Mouse (Mus musculus) liver, adult 2 months (tissue): ENCODE measurements around the gene Rabl3. TPM values are rescaled to one million over a fixed set of nuclear protein-coding genes. Genes with fewer than 3 reads are reported as not detected.
A peak's percentile ranks its signal among the peaks of the same experiment; 100 is the strongest.

Source experiments
- DNase-seq: peaks from one replicate; pipeline ENCODE4 v3.0.0-alpha.2; 2011; ENCODE audit warnings: low read depth, low spot score; ENCODE audit errors: extremely low read depth
- H3K27ac ChIP-seq: fragments of 200-500 bp; replicated peaks from 2 replicates; pipeline ENCODE4 v1.5.1; 2012; ENCODE audit warnings: low read depth, mild to moderate bottlenecking, control low read depth, inconsistent platforms, low read length; ENCODE audit not compliant: insufficient read depth
- H3K27me3 ChIP-seq: fragments of 200-500 bp; 2 replicates; pipeline ENCODE4 v1.6.1; 2012; ENCODE audit warnings: mild to moderate bottlenecking, moderate library complexity, low read length, inconsistent platforms; ENCODE audit not compliant: control insufficient read depth, insufficient read depth
- H3K36me3 ChIP-seq: fragments of 200-500 bp; 2 replicates; pipeline ENCODE4 v1.6.1; 2012; ENCODE audit warnings: low read length, inconsistent platforms; ENCODE audit not compliant: control insufficient read depth, insufficient read depth
- H3K4me1 ChIP-seq: fragments of 200-500 bp; 2 replicates; pipeline ENCODE4 v1.6.1; 2011; ENCODE audit warnings: low read length; ENCODE audit not compliant: control insufficient read depth, insufficient read depth
- H3K4me3 ChIP-seq: fragments of 200-500 bp; 2 replicates; pipeline ENCODE4 v1.5.1; 2011; ENCODE audit warnings: low read depth, mild to moderate bottlenecking, control low read depth, low read length, moderate library complexity; ENCODE audit not compliant: insufficient read depth
- H3K79me2 ChIP-seq: fragments of 200-500 bp; 2 replicates; pipeline ENCODE4 v1.6.1; 2012; ENCODE audit warnings: inconsistent platforms, mild to moderate bottlenecking, low read length, moderate library complexity; ENCODE audit not compliant: control insufficient read depth, insufficient read depth
- H3K9ac ChIP-seq: fragments of 200-500 bp; 2 replicates; pipeline ENCODE4 v1.6.1; 2012; ENCODE audit warnings: low read depth, mild to moderate bottlenecking, control low read depth, inconsistent platforms, low read length
- CTCF ChIP-seq: fragments of 200-500 bp; IDR thresholded peaks from 2 replicates; pipeline ENCODE4 v1.5.1; 2011; ENCODE audit warnings: low read depth, low read length, control low read depth
- POLR2A ChIP-seq: fragments of 200-500 bp; IDR thresholded peaks from 2 replicates; pipeline ENCODE4 v1.6.1; 2011; ENCODE audit warnings: low read length, control low read depth; ENCODE audit not compliant: insufficient read depth; ENCODE audit errors: extremely low read depth
- WGBS: fragments of 180-500 bp; shearing (Covaris S2); methylation state at CpG from one replicate; pipeline ENCODE4 v1.1.7; 2018; 5-methylcytosine and 5-hydroxymethylcytosine counted together
- polyA plus RNA-seq: library from polyadenylated mRNA; depleted of rRNA; stranded (reverse); fragments of >200 nt; gene quantifications from 2 replicates; pipeline ENCODE4 v1.2.3, GENCODE M21; 2012
- total RNA-seq: library from RNA; depleted of rRNA; stranded (reverse); fragments of >200 nt; gene quantifications from 2 replicates; pipeline ENCODE4 v1.2.3, GENCODE M21; 2014

Rabl3 gene
- total and polyA plus RNA-seq, 2 experiments: 2.8 to 10.4 TPM

GRCm38 (mm10) chr16:37567113-37568050, 27.7 kb downstream of the Rabl3 start:
- WGBS: 36% methylated on average over 12 of the region's 12 CpGs
- peak overlapping the region; percentile 84 for H3K27ac ChIP-seq

GRCm38 (mm10) chr16:37571554-37571953, 31.9 kb downstream of the Rabl3 start:
- peaks cover 4% of the 10 kb centered on the region; the same call in 1 of the 2 replicates for H3K36me3 ChIP-seq
- no peak overlapping the region for H3K4me3 ChIP-seq
- H3K27ac ChIP-seq: no peak overlapping the region
- no peaks in the 10 kb centered on the region for H3K79me2 ChIP-seq
- no peak overlapping the region for H3K9ac ChIP-seq
- peaks cover 14% of the 10 kb centered on the region for H3K4me1 ChIP-seq
- TF ChIP-seq POLR2A (no peak), CTCF (no peak)
- WGBS: 82% methylated on average over 3 of the region's 3 CpGs
- DNase-seq: no peak
- H3K27me3 ChIP-seq: no peaks in the 10 kb centered on the region

More at GRCm38 (mm10) chr16:37567113-37568050, 27.7 kb downstream of the Rabl3 start:
- no peak overlapping the region for H3K9ac ChIP-seq
- H3K79me2 ChIP-seq: no peaks in the 10 kb centered on the region
- DNase-seq: peak; percentile 96
- no peaks in the 10 kb centered on the region for H3K27me3 ChIP-seq
- no peak for TF ChIP-seq CTCF
- no peak for TF ChIP-seq POLR2A
- H3K4me1 ChIP-seq: peaks cover 18% of the 10 kb centered on the region
- H3K36me3 ChIP-seq: peaks cover 7% of the 10 kb centered on the region; the same call in 1 of the 2 replicates
- H3K4me3 ChIP-seq: no peak overlapping the region

GRCm38 (mm10) chr16:37572117-37572754, 32.6 kb downstream of the Rabl3 start:
- H3K4me1 ChIP-seq: peaks cover 9% of the 10 kb centered on the region
- H3K27ac ChIP-seq: no peak overlapping the region
- no peaks in the 10 kb centered on the region for H3K27me3 ChIP-seq
- H3K4me3 ChIP-seq: no peak overlapping the region
- H3K9ac ChIP-seq: no peak overlapping the region
- peak; percentile 60 for DNase-seq
- H3K79me2 ChIP-seq: no peaks in the 10 kb centered on the region
- H3K36me3 ChIP-seq: peaks cover 4% of the 10 kb centered on the region; the same call in 1 of the 2 replicates
- 85% methylated on average over 12 of the region's 12 CpGs for WGBS
- no peak for TF ChIP-seq CTCF
- TF ChIP-seq POLR2A: no peak

- Histone ChIP-seq H3K9ac (no peak overlapping the region), H3K4me3 (no peak overlapping the region), H3K27ac (no peak overlapping the region), H3K27me3 (no peaks in the 10 kb centered on the region), H3K36me3 (peaks cover 4% of the 10 kb centered on the region; the same call in 1 of the 2 replicates), H3K79me2 (no peaks in the 10 kb centered on the region), H3K4me1 (0 out of 2 replicates have a peak, but pooled peaks cover 4% of the 10 kb centered on the region)
- no peak for TF ChIP-seq POLR2A
- TF ChIP-seq CTCF: peak; percentile 28
- WGBS: 98% methylated on average over 5 of the region's 5 CpGs
- DNase-seq: no peak
These were observed 33.4 kb downstream of the Rabl3 start for GRCm38 (mm10) chr16:37573061-37573460.

GRCm38 (mm10) chr16:37575325-37575724, 35.6 kb downstream of the Rabl3 start:
- Histone ChIP-seq H3K4me1 (peaks cover 16% of the 10 kb centered on the region), H3K79me2 (no peaks in the 10 kb centered on the region), H3K27me3 (no peaks in the 10 kb centered on the region), H3K9ac (no peak overlapping the region), H3K4me3 (no peak overlapping the region), H3K27ac (no peak overlapping the region), H3K36me3 (peaks cover 4% of the 10 kb centered on the region; the same call in 1 of the 2 replicates)
- WGBS: 74% methylated on average over 3 of the region's 3 CpGs
- no peak for DNase-seq
- TF ChIP-seq CTCF: no peak
- TF ChIP-seq POLR2A: no peak
